Mouse (Mus musculus) liver, embryonic 16.5 days (tissue): ENCODE data around the gene Kcnq1. TPM values are rescaled to one million over a fixed set of nuclear protein-coding genes. Genes with fewer than 3 reads are reported as not detected.
A peak's percentile ranks its signal among the peaks of the same experiment; 100 is the strongest.

ENCODE experiments used
- ATAC-seq: fragments of 200-750 bp; cut with Nextera tagmentation; 2 replicates; pipeline ENCODE4 v1.8.0; 2017; ENCODE audit warnings: low read depth, mild to moderate bottlenecking, moderate number of reproducible peaks, moderate library complexity
- H3K27ac ChIP-seq: fragments of 300-500 bp; sonication (generic); 2 replicates; pipeline ENCODE4 v1.5.1; 2014; ENCODE audit warnings: mild to moderate bottlenecking, low read length
- H3K27me3 ChIP-seq: fragments of 300-500 bp; sonication (generic); 2 replicates; pipeline ENCODE4 v1.6.1; 2014; ENCODE audit warnings: low read depth, low read length, mixed read lengths; ENCODE audit not compliant: control insufficient read depth, insufficient read depth
- H3K36me3 ChIP-seq: fragments of 300-500 bp; sonication (generic); 2 replicates; pipeline ENCODE4 v1.6.1; 2014; ENCODE audit warnings: mild to moderate bottlenecking; ENCODE audit not compliant: control insufficient read depth, insufficient read depth
- H3K4me1 ChIP-seq: fragments of 300-500 bp; sonication (generic); 2 replicates; pipeline ENCODE4 v1.6.1; 2014; ENCODE audit warnings: low read depth, low read length, mixed read lengths; ENCODE audit not compliant: control insufficient read depth
- H3K4me2 ChIP-seq: fragments of 300-500 bp; sonication (generic); 2 replicates; pipeline ENCODE4 v1.6.1; 2014; ENCODE audit warnings: low read depth, low read length, mixed read lengths
- H3K4me3 ChIP-seq: fragments of 300-500 bp; sonication (generic); 2 replicates; pipeline ENCODE4 v1.5.1; 2014; ENCODE audit warnings: low read depth, mild to moderate bottlenecking, low read length
- H3K9ac ChIP-seq: fragments of 300-500 bp; sonication (generic); 2 replicates; pipeline ENCODE4 v1.6.1; 2014; ENCODE audit warnings: low read depth, low read length
- H3K9me3 ChIP-seq: fragments of 300-500 bp; sonication (generic); replicated peaks from 2 replicates; pipeline ENCODE4 v1.6.1; 2016; ENCODE audit warnings: low read length; ENCODE audit not compliant: control insufficient read depth
- WGBS: fragments of 180-500 bp; shearing (Covaris S2); extraction: QIAGEN DNeasy Blood & Tissue Kit; methylation state at CpG from one replicate; pipeline ENCODE4 v1.1.7; 2014; ENCODE audit not compliant: insufficient replicate concordance; 5-methylcytosine and 5-hydroxymethylcytosine counted together
- polyA plus RNA-seq: library from polyadenylated mRNA; unstranded; fragments of >200 nt; fragmentation: Nextera tagmentation; extraction: Ambion mirVana; gene quantifications from 2 replicates; pipeline ENCODE4 v1.2.1, GENCODE M21; 2015

Gene Kcnq1
- polyA plus RNA-seq, 1 experiment from 2014 or later: 0.65 TPM

DNA sequence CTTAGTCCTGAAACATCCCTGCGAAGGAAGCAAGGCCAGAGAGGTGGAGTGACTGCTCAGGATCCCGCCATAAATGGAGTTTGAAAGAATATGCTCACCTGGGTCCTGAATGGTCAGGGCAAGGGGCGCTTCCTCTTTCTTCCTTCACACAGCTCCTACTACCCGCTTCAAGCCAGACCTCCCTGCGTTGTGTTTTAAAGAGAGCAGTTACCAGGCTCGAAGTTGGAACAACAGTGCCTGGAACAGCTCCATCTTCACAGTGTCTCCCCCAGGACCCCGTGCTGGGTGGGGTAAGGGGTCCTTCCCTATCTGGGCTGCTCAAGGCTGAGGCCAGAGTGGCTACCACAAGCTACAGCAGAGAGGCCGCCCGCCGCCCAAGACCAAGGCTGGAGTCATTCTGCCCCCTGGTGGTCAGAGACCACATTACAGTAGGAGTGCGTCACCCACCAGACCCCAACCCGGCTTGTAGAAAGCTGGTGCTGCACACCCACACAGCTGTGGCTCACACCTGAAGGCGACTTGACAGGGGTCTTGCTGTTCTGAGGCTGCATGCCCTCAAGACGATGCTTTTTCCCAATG, 360.0 kb downstream of the Kcnq1 start:
- H3K4me2 ChIP-seq: peak overlapping the region; percentile 2; the same call in 1 of the 2 replicates
- H3K9ac ChIP-seq: no peak overlapping the region; the same call in 1 of the 2 replicates
- peaks cover 23% of the 10 kb centered on the region for H3K27me3 ChIP-seq
- no peaks in the 10 kb centered on the region for H3K36me3 ChIP-seq
- no peak overlapping the region; the same call in 1 of the 2 replicates for H3K27ac ChIP-seq
- WGBS: 19% methylated on average over 14 of the region's 14 CpGs
- H3K4me1 ChIP-seq: peaks cover 15% of the 10 kb centered on the region
- H3K9me3 ChIP-seq: no peaks in the 10 kb centered on the region; the same call in 1 of the 2 replicates
- no peak for ATAC-seq
- H3K4me3 ChIP-seq: no peak overlapping the region

DNA sequence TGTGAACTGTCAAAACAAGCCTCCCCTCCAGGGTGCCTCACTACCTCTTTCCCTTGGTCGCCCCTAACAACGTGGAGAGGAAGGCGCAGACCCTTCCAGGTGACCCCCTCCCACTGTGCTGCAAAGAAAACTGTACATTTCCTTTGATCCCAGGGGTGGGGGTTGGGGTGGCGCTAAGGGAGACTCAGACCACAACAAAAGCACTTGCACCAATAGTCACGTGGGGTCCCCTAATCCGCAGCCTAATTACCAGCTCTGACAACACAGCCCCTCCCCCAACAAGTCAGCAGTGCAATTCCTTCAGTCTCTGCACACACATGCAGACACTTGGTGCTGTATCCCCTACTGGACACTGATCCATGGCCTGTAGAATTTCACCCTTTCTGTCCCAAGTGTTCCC, 361.6 kb downstream of the Kcnq1 start:
- no peak for ATAC-seq
- H3K9me3 ChIP-seq: no peaks in the 10 kb centered on the region
- 27% methylated on average over 6 of the region's 6 CpGs for WGBS
- no peak overlapping the region for H3K4me2 ChIP-seq
- H3K27ac ChIP-seq: no peak overlapping the region
- no peaks in the 10 kb centered on the region for H3K36me3 ChIP-seq
- no peak overlapping the region for H3K9ac ChIP-seq
- H3K4me1 ChIP-seq: peaks cover 12% of the 10 kb centered on the region
- no peak overlapping the region for H3K4me3 ChIP-seq
- peaks cover 17% of the 10 kb centered on the region; the same call in 1 of the 2 replicates for H3K27me3 ChIP-seq

DNA sequence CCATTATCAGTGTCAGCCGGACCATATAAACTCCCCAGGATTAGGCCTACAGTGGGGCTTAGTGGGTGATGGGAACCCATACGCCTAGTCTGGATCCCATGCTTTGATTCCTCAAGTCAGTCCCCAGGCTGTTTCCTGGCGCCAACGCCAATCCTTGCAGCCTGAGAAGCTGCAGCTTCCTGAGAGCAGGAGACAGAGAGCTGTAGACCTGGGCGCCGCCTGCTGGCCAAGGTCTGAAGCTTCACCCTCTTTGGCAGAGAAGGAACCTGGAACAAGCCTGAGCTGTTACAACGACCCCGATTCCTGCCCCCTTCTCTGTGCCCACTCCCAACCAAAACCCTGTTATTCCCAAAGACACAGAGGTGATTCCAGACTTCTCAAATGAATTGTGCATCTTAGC, 363.8 kb downstream of the Kcnq1 start:
- peaks cover 11% of the 10 kb centered on the region; the same call in 1 of the 2 replicates for H3K27me3 ChIP-seq
- H3K4me2 ChIP-seq: no peak overlapping the region
- no peak overlapping the region for H3K27ac ChIP-seq
- H3K36me3 ChIP-seq: no peaks in the 10 kb centered on the region
- H3K9me3 ChIP-seq: no peaks in the 10 kb centered on the region
- no peak overlapping the region for H3K9ac ChIP-seq
- H3K4me1 ChIP-seq: peaks cover 6% of the 10 kb centered on the region
- WGBS: 14% methylated on average over 8 of the region's 8 CpGs
- no peak for ATAC-seq
- no peak overlapping the region for H3K4me3 ChIP-seq

DNA sequence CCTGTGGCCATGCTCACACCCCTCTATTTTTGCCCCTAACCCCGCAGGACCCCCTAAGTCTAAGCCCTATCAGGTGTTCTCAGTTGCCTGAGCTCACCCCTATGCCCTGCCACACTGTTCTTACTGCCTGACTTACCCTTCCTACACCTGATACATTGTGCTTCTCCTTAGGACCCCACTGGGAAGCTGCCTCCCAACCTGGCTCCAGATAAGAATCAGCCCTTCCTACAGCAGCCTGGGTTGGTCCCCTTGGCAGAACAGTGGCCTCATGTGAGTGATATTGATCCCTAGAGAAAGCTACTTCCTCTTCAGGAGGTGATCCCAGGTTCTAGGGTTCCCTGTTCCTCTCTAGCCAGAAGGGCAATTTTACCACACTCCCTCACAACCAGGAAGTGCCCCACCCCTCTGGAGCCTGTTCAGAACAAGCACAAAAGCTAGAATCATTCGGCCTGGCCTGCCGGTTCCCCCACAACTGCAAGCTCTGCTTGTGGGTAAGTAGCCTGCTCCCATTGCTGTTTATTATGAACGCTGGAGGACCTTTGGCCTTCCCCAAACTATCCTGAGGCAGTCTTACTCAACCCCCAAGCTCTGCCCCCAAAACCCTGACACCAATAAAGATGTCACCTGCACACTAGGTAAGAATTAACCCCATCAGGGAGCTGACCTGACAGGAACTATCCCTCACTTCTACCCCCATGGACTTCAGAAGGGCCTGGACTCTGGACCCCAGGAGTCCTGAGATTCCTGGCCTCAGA, 367.4 kb downstream of the Kcnq1 start, which contains the start of gene Slc22a18:
Slc22a18 (plus strand) TSS at position 390 of the 755 bp plus-strand sequence.
- H3K4me1 ChIP-seq: peaks cover 4% of the 10 kb centered on the region
- WGBS: 9% methylated on average over 4 of the region's 4 CpGs
- no peaks in the 10 kb centered on the region for H3K27me3 ChIP-seq
- no peaks in the 10 kb centered on the region for H3K36me3 ChIP-seq
- 0 out of 2 replicates have a peak, but pooled peaks have one; percentile 10 for ATAC-seq
- no peak within 1 kb of the TSS for H3K9ac ChIP-seq
- peak within 1 kb of the TSS; percentile 31; the same call in 1 of the 2 replicates for H3K4me2 ChIP-seq
- peak within 1 kb of the TSS; percentile 28 for H3K4me3 ChIP-seq
- H3K9me3 ChIP-seq: no peaks in the 10 kb centered on the region
- H3K27ac ChIP-seq: no peak within 1 kb of the TSS

DNA sequence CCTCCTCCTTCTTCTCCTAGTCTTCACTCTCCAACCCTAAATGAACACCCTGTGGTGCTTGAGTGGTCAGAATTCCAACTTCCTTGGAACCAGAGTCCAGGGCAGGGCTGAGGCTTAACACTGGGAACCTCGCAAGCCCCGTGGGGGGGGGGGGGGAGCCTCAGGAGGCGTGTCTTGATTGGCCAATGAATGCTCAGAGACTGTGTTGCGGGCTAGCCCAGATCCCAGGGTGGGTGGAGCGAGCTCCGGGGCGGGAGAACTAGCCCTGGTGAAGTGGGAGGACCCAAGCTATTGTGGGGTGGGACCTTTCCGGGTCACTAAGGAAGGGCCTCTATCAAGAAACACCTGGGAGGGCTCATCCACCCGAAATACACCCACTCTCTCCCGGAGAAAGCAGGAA, 368.6 kb downstream of the Kcnq1 start:
- no peaks in the 10 kb centered on the region for H3K27me3 ChIP-seq
- no peak overlapping the region for H3K9ac ChIP-seq
- peak; percentile 53 for ATAC-seq
- no peak overlapping the region for H3K4me3 ChIP-seq
- H3K4me1 ChIP-seq: peaks cover 4% of the 10 kb centered on the region
- no peaks in the 10 kb centered on the region for H3K36me3 ChIP-seq
- H3K27ac ChIP-seq: no peak overlapping the region
- H3K4me2 ChIP-seq: no peak overlapping the region
- no peaks in the 10 kb centered on the region for H3K9me3 ChIP-seq
- WGBS: 25% methylated on average over 10 of the region's 10 CpGs

DNA sequence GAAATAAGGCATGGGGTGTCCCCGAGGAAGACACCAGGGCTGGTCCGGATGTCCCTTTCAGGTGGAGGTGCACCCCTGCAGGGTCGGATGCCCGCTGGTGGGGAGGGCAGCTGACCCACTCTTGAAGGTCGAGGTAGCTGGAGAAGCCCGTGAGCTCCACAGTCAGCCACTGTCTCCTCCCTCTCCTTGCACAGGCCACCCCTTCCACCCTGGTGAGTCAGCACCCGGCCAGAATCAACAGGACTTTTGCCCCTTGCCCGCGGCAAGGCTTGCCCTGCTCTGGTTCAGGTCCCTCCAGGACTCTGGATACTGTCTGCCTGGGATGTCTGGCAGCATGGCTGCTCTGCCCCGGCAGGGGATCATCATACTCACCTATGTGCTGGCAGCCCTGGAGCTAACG, 369.7 kb downstream of the Kcnq1 start:
- Histone ChIP-seq H3K4me2 (no peak overlapping the region), H3K4me3 (no peak overlapping the region), H3K27me3 (no peaks in the 10 kb centered on the region), H3K9ac (no peak overlapping the region), H3K4me1 (peaks cover 4% of the 10 kb centered on the region), H3K36me3 (no peaks in the 10 kb centered on the region), H3K27ac (no peak overlapping the region), H3K9me3 (no peaks in the 10 kb centered on the region)
- peak; percentile 71 for ATAC-seq
- WGBS: 41% methylated on average over 11 of the region's 11 CpGs

Other genes with a start within 250 kb of the Kcnq1 start
- gene Th, start 175.2 kb upstream of the Kcnq1 start, polyA plus RNA-seq: 0.06 and 0.35 TPM in 2 replicates
- 0.29 and 0.91 TPM in 2 replicates for gene Ascl2, start 137.1 kb upstream of the Kcnq1 start, polyA plus RNA-seq
- 69.6 and 71.3 TPM in 2 replicates for gene Tspan32, start 101.3 kb upstream of the Kcnq1 start, polyA plus RNA-seq
- 139 and 152 TPM in 2 replicates for gene Cd81, start 53.6 kb upstream of the Kcnq1 start, polyA plus RNA-seq
- 33.7 and 34.1 TPM in 2 replicates for gene Tssc4, start 37.1 kb upstream of the Kcnq1 start, polyA plus RNA-seq
- 0.78 and 0.83 TPM in 2 replicates for gene Trpm5, start 11.7 kb upstream of the Kcnq1 start, polyA plus RNA-seq